Mouse (Mus musculus) kidney, postnatal 0 days (tissue): Measurements from ENCODE around the gene Ppp4c. TPM values are rescaled to one million over a fixed set of nuclear protein-coding genes. Genes with fewer than 3 reads are reported as not detected.

Experiments
- ATAC-seq: fragments of 200-750 bp; cut with Nextera tagmentation; replicated peaks from 2 replicates; pipeline ENCODE4 v1.8.0; 2017; ENCODE audit warnings: low read depth, moderate number of reproducible peaks, moderate TSS enrichment, moderate library complexity; ENCODE audit not compliant: low FRiP score
- DNase-seq: peaks from one replicate; pipeline ENCODE4 v3.0.0-alpha.2; 2016; ENCODE audit warnings: low spot score
- H3K27ac ChIP-seq: fragments of 300-500 bp; sonication (generic); 2 replicates; pipeline ENCODE4 v1.5.1; 2014; ENCODE audit warnings: mild to moderate bottlenecking
- H3K27me3 ChIP-seq: fragments of 300-500 bp; sonication (generic); 2 replicates; pipeline ENCODE4 v1.6.1; 2014; ENCODE audit warnings: low read length, mixed read lengths; ENCODE audit not compliant: insufficient read depth
- H3K36me3 ChIP-seq: fragments of 300-500 bp; sonication (generic); 2 replicates; pipeline ENCODE4 v1.6.1; 2014; ENCODE audit warnings: low read length, mixed read lengths; ENCODE audit not compliant: insufficient read depth
- H3K4me1 ChIP-seq: fragments of 300-500 bp; sonication (generic); replicated peaks from 2 replicates; pipeline ENCODE4 v1.6.1; 2014; ENCODE audit warnings: antibody characterized with exemption, low read length, mixed read lengths; ENCODE audit not compliant: insufficient read depth
- H3K4me2 ChIP-seq: fragments of 300-500 bp; sonication (generic); 2 replicates; pipeline ENCODE4 v1.6.1; 2014; ENCODE audit warnings: mild to moderate bottlenecking, low read length, moderate library complexity, mixed read lengths
- H3K4me3 ChIP-seq: fragments of 300-500 bp; sonication (generic); replicated peaks from 2 replicates; pipeline ENCODE4 v1.5.1; 2014; ENCODE audit warnings: low read depth, low read length
- H3K9ac ChIP-seq: fragments of 300-500 bp; sonication (generic); 2 replicates; pipeline ENCODE4 v1.6.1; 2014; ENCODE audit warnings: low read depth, low read length
- H3K9me3 ChIP-seq: fragments of 300-500 bp; sonication (generic); replicated peaks from 2 replicates; pipeline ENCODE4 v1.6.1; 2016; ENCODE audit warnings: low read length, inconsistent platforms, mixed read lengths
- CTCF ChIP-seq: IDR thresholded peaks from 2 replicates; pipeline ENCODE4 v1.5.1; 2016; ENCODE audit warnings: antibody characterized with exemption, low read depth, mild to moderate bottlenecking, moderate library complexity
- WGBS: fragments of 180-500 bp; shearing (Covaris S2); extraction: QIAGEN DNeasy Blood & Tissue Kit; methylation state at CpG from one replicate; pipeline ENCODE4 v1.1.7; 2014; 5-methylcytosine and 5-hydroxymethylcytosine counted together
- polyA plus RNA-seq: library from polyadenylated mRNA; unstranded; fragments of >200 nt; fragmentation: Nextera tagmentation; extraction: Ambion mirVana; gene quantifications from 2 replicates; pipeline ENCODE4 v1.2.1, GENCODE M21; 2015

Ppp4c gene
- polyA plus RNA-seq, 1 experiment from 2014 or later, result 192 TPM

- Histone ChIP-seq H3K27ac (no peak overlapping the region), H3K4me2 (peak overlapping the region; percentile 91), H3K36me3 (peaks cover 6% of the 10 kb centered on the region; the same call in 1 of the 2 replicates), H3K4me3 (peak overlapping the region; percentile 70; the same call in 1 of the 2 replicates), H3K9me3 (no peaks in the 10 kb centered on the region), H3K9ac (no peak overlapping the region; the same call in 1 of the 2 replicates), H3K27me3 (no peaks in the 10 kb centered on the region), H3K4me1 (peaks cover 28% of the 10 kb centered on the region)
- no peak for ATAC-seq
- WGBS, result 84% methylated on average over 3 of the region's 3 CpGs
- no peak for DNase-seq
- TF ChIP-seq CTCF, result no peak
These were observed 14.1 kb downstream of the Ppp4c start for GRCm38 (mm10) chr7:126778147-126778546.

- peak; percentile 46 for DNase-seq
- Histone ChIP-seq H3K4me3 (peak overlapping the region; percentile 70), H3K36me3 (peaks cover 6% of the 10 kb centered on the region; the same call in 1 of the 2 replicates), H3K4me1 (peaks cover 28% of the 10 kb centered on the region), H3K9me3 (no peaks in the 10 kb centered on the region), H3K4me2 (peak overlapping the region; percentile 91), H3K9ac (peak overlapping the region; percentile 96), H3K27me3 (no peaks in the 10 kb centered on the region), H3K27ac (peak overlapping the region; percentile 91)
- no peak; the same call in 1 of the 2 replicates for ATAC-seq
- 28% methylated on average over 9 of the region's 10 CpGs for WGBS
- no peak for TF ChIP-seq CTCF
These were observed 14.8 kb downstream of the Ppp4c start for GRCm38 (mm10) chr7:126777476-126777875.

- Histone ChIP-seq H3K4me1 (peaks cover 27% of the 10 kb centered on the region), H3K36me3 (peaks cover 6% of the 10 kb centered on the region; the same call in 1 of the 2 replicates), H3K9ac (peak within 1 kb of the TSS; percentile 96), H3K27me3 (no peaks in the 10 kb centered on the region), H3K27ac (peak within 1 kb of the TSS; percentile 91), H3K4me3 (peak within 1 kb of the TSS; percentile 70), H3K9me3 (no peaks in the 10 kb centered on the region), H3K4me2 (peak within 1 kb of the TSS; percentile 91)
- WGBS, result 1% methylated on average over 29 of the region's 37 CpGs
- DNase-seq (peak; percentile 96), ATAC-seq (peak; percentile 88)
- TF ChIP-seq CTCF, result no peak
These were observed 15.7 kb downstream of the Ppp4c start, which contains the start of gene Ypel3 for GRCm38 (mm10) chr7:126776598-126777057. TSS of gene Ypel3 (plus strand) at chr7:126776955.

- Histone ChIP-seq H3K9me3 (no peaks in the 10 kb centered on the region), H3K9ac (no peak overlapping the region), H3K27me3 (no peaks in the 10 kb centered on the region), H3K4me1 (peaks cover 20% of the 10 kb centered on the region), H3K4me2 (peak overlapping the region; percentile 91), H3K36me3 (peaks cover 10% of the 10 kb centered on the region; the same call in 1 of the 2 replicates), H3K4me3 (no peak overlapping the region), H3K27ac (peak overlapping the region; percentile 91)
- DNase-seq (no peak), ATAC-seq (no peak)
- no peak for TF ChIP-seq CTCF
- whole genome bisulfite sequencing, result 61% methylated on average over 3 of the region's 3 CpGs
These were observed 16.4 kb downstream of the Ppp4c start for GRCm38 (mm10) chr7:126775978-126776234.

GRCm38 (mm10) chr7:126775185-126775977 lies 16.9 kb downstream of the Ppp4c start:
- H3K9ac ChIP-seq, result no peak overlapping the region
- H3K4me1 ChIP-seq, result peaks cover 17% of the 10 kb centered on the region
- no peak for ATAC-seq
- H3K27me3 ChIP-seq, result no peaks in the 10 kb centered on the region
- H3K4me2 ChIP-seq, result no peak overlapping the region
- no peak overlapping the region for H3K4me3 ChIP-seq
- H3K9me3 ChIP-seq, result no peaks in the 10 kb centered on the region
- WGBS, result 76% methylated on average over 10 of the region's 10 CpGs
- H3K27ac ChIP-seq, result peak overlapping the region; percentile 91
- H3K36me3 ChIP-seq, result peaks cover 14% of the 10 kb centered on the region; the same call in 1 of the 2 replicates
- TF ChIP-seq CTCF, result peak; percentile 58; the same call in 1 of the 2 replicates
- no peak for DNase-seq

- Histone ChIP-seq H3K4me1 (peaks cover 17% of the 10 kb centered on the region), H3K36me3 (peaks cover 22% of the 10 kb centered on the region), H3K9ac (no peak overlapping the region), H3K4me3 (no peak overlapping the region), H3K27me3 (no peaks in the 10 kb centered on the region), H3K4me2 (no peak overlapping the region), H3K27ac (no peak overlapping the region), H3K9me3 (no peaks in the 10 kb centered on the region)
- DNase-seq (no peak), ATAC-seq (no peak)
- 70% methylated on average over 2 of the region's 2 CpGs for WGBS
- TF ChIP-seq CTCF, result no peak
These were observed 17.8 kb downstream of the Ppp4c start for GRCm38 (mm10) chr7:126774463-126774862.
